Mouse (Mus musculus): ENCODE results near the gene Col16a1. TPM values are rescaled to one million over a fixed set of nuclear protein-coding genes. Genes with fewer than 3 reads are reported as not detected.

Col16a1 gene
- total and polyA plus RNA-seq, 2 experiments = 1.9 to 2.0 TPM

DNA sequence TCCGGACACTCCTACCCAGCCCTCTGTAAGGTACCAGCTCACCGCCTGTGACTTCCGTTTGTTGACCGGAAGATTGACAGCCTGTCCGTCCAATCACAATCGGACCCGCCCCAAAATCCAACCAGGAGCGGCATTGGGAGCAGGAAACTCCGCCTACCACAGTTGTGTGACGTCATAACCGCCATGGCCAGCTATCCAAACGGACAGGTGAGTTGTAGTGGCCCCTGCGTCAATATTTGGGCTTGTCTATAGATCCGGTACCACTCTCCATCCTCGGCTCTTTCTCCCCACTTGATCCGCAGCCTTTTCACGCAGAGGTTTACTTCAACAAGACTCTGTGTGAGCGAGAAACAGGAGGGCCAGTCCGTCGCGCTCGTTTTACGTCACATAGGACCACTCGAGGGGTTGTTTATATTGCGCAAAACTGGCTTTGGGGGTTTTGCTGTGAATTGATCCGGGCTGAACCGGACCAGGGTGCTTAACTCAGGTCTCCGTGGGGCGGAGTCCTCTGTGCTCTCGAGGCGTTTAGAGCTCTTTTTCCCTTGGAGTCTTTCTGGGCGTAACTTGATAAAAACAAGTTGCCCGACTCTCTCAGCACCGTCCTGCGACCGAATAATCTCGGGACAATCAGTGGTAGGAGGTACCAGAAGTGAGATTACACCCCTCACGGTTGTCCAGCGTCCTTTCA is 59.9 kb downstream of the Col16a1 start:
- Histone ChIP-seq H3K79me2 (ENCODE audit: control insufficient read depth, insufficient read depth, low read length) (peaks cover 9% of the 10 kb centered on the region; the same call in 1 of the 2 replicates), H3K4me1 (ENCODE audit: control insufficient read depth, insufficient read depth, low read length) (peaks cover 12% of the 10 kb centered on the region), H3K27ac (replicated peaks; ENCODE audit: insufficient read depth, low read depth, low read length) (peak overlapping the region; percentile 62), H3K4me3 (ENCODE audit: insufficient read depth, low read depth, low read length) (peak overlapping the region; percentile 61), H3K27me3 (ENCODE audit: control insufficient read depth, insufficient read depth, low read length) (no peaks in the 10 kb centered on the region), H3K9ac (ENCODE audit: low read depth, low read length) (peak overlapping the region; percentile 77), H3K36me3 (ENCODE audit: control insufficient read depth, insufficient read depth, low read length) (no peaks in the 10 kb centered on the region)
- TF ChIP-seq POLR2A (IDR thresholded peaks at IDR 0.05; ENCODE audit: extremely low read depth, insufficient read depth, low read length) = 0 out of 2 replicates have a peak, but pooled peaks have one; percentile 23
- no peak for TF ChIP-seq CTCF (IDR thresholded peaks at IDR 0.05; ENCODE audit: low read depth, low read length)
- peak; percentile 93 for DNase-seq (ENCODE audit: extremely low read depth, low read depth, low spot score)
- WGBS = under 1% methylated on average over 39 of the region's 39 CpGs

DNA sequence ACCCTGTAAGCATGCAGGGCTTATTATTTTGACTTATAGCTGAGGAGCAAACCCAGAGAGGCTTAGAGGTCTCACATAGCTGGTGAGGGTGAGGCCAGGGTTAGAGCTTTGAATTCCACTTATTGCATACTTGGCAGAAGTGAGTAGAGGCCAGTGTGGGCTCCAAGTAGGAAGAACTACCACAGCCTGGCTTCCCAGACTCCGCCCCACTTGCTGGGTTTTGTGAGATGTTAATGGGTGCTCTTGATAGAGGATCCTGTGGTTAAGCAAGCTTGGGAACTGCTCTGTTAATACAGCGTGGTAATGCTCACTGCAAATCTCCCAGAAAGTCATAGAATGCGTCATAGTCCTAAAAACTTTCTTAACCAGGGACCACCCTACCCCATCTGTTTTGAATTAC is 61.3 kb downstream of the Col16a1 start:
- H3K4me3 ChIP-seq (ENCODE audit: insufficient read depth, low read depth, low read length) = no peak overlapping the region
- peaks cover 3% of the 10 kb centered on the region; the same call in 1 of the 2 replicates for H3K36me3 ChIP-seq (ENCODE audit: control insufficient read depth, insufficient read depth, low read length)
- no peak for TF ChIP-seq CTCF (IDR thresholded peaks at IDR 0.05; ENCODE audit: low read depth, low read length)
- TF ChIP-seq POLR2A (IDR thresholded peaks at IDR 0.05; ENCODE audit: extremely low read depth, insufficient read depth, low read length) = no peak
- no peak overlapping the region for H3K9ac ChIP-seq (ENCODE audit: low read depth, low read length)
- H3K27ac ChIP-seq (replicated peaks; ENCODE audit: insufficient read depth, low read depth, low read length) = no peak overlapping the region
- 91% methylated on average over 3 of the region's 3 CpGs for WGBS
- peaks cover 13% of the 10 kb centered on the region for H3K4me1 ChIP-seq (ENCODE audit: control insufficient read depth, insufficient read depth, low read length)
- DNase-seq (ENCODE audit: extremely low read depth, low read depth, low spot score) = no peak
- peaks cover 16% of the 10 kb centered on the region; the same call in 1 of the 2 replicates for H3K79me2 ChIP-seq (ENCODE audit: control insufficient read depth, insufficient read depth, low read length)
- H3K27me3 ChIP-seq (ENCODE audit: control insufficient read depth, insufficient read depth, low read length) = no peaks in the 10 kb centered on the region

DNA sequence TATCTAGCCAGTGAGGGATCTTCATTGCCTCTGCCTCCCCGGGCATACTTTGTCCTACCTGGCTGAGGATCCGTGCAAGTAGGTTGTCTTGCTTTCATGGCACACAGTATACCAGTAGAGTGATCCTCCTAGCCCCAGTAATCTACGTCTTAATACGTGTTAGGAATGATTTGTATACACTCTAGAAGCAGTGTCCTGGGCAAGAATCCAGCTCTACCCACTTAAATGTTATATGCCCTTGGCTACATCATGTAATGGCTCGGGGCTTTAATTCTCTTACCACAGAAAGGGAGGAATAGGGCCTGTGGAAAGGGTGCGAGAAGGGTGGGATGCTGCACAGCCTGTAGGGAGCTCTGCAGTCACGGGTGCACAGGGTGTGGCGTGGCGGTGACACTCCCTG is 62.0 kb downstream of the Col16a1 start:
- Histone ChIP-seq H3K4me1 (ENCODE audit: control insufficient read depth, insufficient read depth, low read length) (peaks cover 11% of the 10 kb centered on the region), H3K79me2 (ENCODE audit: control insufficient read depth, insufficient read depth, low read length) (peaks cover 16% of the 10 kb centered on the region; the same call in 1 of the 2 replicates), H3K27me3 (ENCODE audit: control insufficient read depth, insufficient read depth, low read length) (no peaks in the 10 kb centered on the region), H3K36me3 (ENCODE audit: control insufficient read depth, insufficient read depth, low read length) (peaks cover 3% of the 10 kb centered on the region; the same call in 1 of the 2 replicates), H3K27ac (replicated peaks; ENCODE audit: insufficient read depth, low read depth, low read length) (no peak overlapping the region), H3K4me3 (ENCODE audit: insufficient read depth, low read depth, low read length) (no peak overlapping the region), H3K9ac (ENCODE audit: low read depth, low read length) (no peak overlapping the region)
- no peak for TF ChIP-seq CTCF (IDR thresholded peaks at IDR 0.05; ENCODE audit: low read depth, low read length)
- no peak for DNase-seq (ENCODE audit: extremely low read depth, low read depth, low spot score)
- WGBS = 91% methylated on average over 9 of the region's 9 CpGs

DNA sequence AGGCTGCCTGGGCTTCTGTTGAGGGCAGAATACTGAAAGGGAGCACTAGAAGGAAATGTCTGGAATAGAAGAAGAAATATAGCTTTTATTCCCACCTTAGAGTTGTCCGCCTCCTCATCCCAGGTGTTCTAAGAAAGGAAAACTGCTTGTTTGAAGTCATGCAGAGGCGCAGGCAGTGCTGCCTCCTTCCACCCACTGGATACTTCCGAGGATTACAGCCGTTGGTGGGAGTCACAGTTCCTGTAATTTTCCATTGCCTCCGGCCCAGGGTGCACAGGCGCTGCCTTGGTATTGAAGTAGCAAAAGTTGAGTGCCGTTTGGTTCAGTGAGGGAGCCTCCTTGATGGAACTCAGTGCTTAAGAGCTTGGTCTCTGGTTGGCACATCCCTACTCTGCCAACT is 62.5 kb downstream of the Col16a1 start:
- H3K27ac ChIP-seq (replicated peaks; ENCODE audit: insufficient read depth, low read depth, low read length) = no peak overlapping the region
- H3K79me2 ChIP-seq (ENCODE audit: control insufficient read depth, insufficient read depth, low read length) = peaks cover 16% of the 10 kb centered on the region; the same call in 1 of the 2 replicates
- H3K4me3 ChIP-seq (ENCODE audit: insufficient read depth, low read depth, low read length) = no peak overlapping the region
- 85% methylated on average over 7 of the region's 7 CpGs for WGBS
- H3K27me3 ChIP-seq (ENCODE audit: control insufficient read depth, insufficient read depth, low read length) = no peaks in the 10 kb centered on the region
- H3K9ac ChIP-seq (ENCODE audit: low read depth, low read length) = no peak overlapping the region
- no peak for DNase-seq (ENCODE audit: extremely low read depth, low read depth, low spot score)
- H3K4me1 ChIP-seq (ENCODE audit: control insufficient read depth, insufficient read depth, low read length) = peaks cover 11% of the 10 kb centered on the region
- TF ChIP-seq CTCF (IDR thresholded peaks at IDR 0.05; ENCODE audit: low read depth, low read length) (no peak), POLR2A (IDR thresholded peaks at IDR 0.05; ENCODE audit: extremely low read depth, insufficient read depth, low read length) (no peak)
- H3K36me3 ChIP-seq (ENCODE audit: control insufficient read depth, insufficient read depth, low read length) = peaks cover 3% of the 10 kb centered on the region; the same call in 1 of the 2 replicates

GRCm38 (mm10) chr4:130112299-130112698 is 64.7 kb downstream of the Col16a1 start:
- Histone ChIP-seq H3K4me1 (ENCODE audit: control insufficient read depth, insufficient read depth, low read length) (peaks cover 11% of the 10 kb centered on the region), H3K4me3 (ENCODE audit: insufficient read depth, low read depth, low read length) (no peak overlapping the region), H3K36me3 (ENCODE audit: control insufficient read depth, insufficient read depth, low read length) (peaks cover 3% of the 10 kb centered on the region; the same call in 1 of the 2 replicates), H3K9ac (ENCODE audit: low read depth, low read length) (no peak overlapping the region), H3K27me3 (ENCODE audit: control insufficient read depth, insufficient read depth, low read length) (no peaks in the 10 kb centered on the region), H3K79me2 (ENCODE audit: control insufficient read depth, insufficient read depth, low read length) (peaks cover 16% of the 10 kb centered on the region; the same call in 1 of the 2 replicates), H3K27ac (replicated peaks; ENCODE audit: insufficient read depth, low read depth, low read length) (no peak overlapping the region)
- TF ChIP-seq CTCF (IDR thresholded peaks at IDR 0.05; ENCODE audit: low read depth, low read length) (no peak), POLR2A (IDR thresholded peaks at IDR 0.05; ENCODE audit: extremely low read depth, insufficient read depth, low read length) (no peak)
- DNase-seq (ENCODE audit: extremely low read depth, low read depth, low spot score) = peak; percentile 48
- 19% methylated on average over 7 of the region's 7 CpGs for WGBS

- DNase-seq (ENCODE audit: extremely low read depth, low read depth, low spot score) = no peak
- peaks cover 3% of the 10 kb centered on the region; the same call in 1 of the 2 replicates for H3K36me3 ChIP-seq (ENCODE audit: control insufficient read depth, insufficient read depth, low read length)
- H3K4me3 ChIP-seq (ENCODE audit: insufficient read depth, low read depth, low read length) = no peak overlapping the region
- H3K9ac ChIP-seq (ENCODE audit: low read depth, low read length) = no peak overlapping the region
- TF ChIP-seq POLR2A (IDR thresholded peaks at IDR 0.05; ENCODE audit: extremely low read depth, insufficient read depth, low read length) (no peak), CTCF (IDR thresholded peaks at IDR 0.05; ENCODE audit: low read depth, low read length) (no peak)
- peaks cover 11% of the 10 kb centered on the region for H3K4me1 ChIP-seq (ENCODE audit: control insufficient read depth, insufficient read depth, low read length)
- WGBS = 95% methylated on average over 1 of the region's 1 CpGs
- peaks cover 16% of the 10 kb centered on the region; the same call in 1 of the 2 replicates for H3K79me2 ChIP-seq (ENCODE audit: control insufficient read depth, insufficient read depth, low read length)
- H3K27ac ChIP-seq (replicated peaks; ENCODE audit: insufficient read depth, low read depth, low read length) = no peak overlapping the region
- no peaks in the 10 kb centered on the region for H3K27me3 ChIP-seq (ENCODE audit: control insufficient read depth, insufficient read depth, low read length)
Observed at GRCm38 (mm10) chr4:130112732-130113131, 65.1 kb downstream of the Col16a1 start.

Data from liver, adult 2 months (tissue).